Mouse (Mus musculus): ENCODE measurements around the gene Flt1. TPM values are rescaled to one million over a fixed set of nuclear protein-coding genes. Genes with fewer than 3 reads are reported as not detected.

Gene Flt1
- 1.2 and 2.1 TPM in 2 replicates for polyA plus RNA-seq (2012; rRNA removed)

GRCm38 (mm10) chr5:147725831-147726700, at the start of gene Flt1:
Gene Flt1 (minus strand): TSS chr5:147726011.

Other genes with a start within 250 kb of the Flt1 start
- 3.8 and 4.2 TPM in 2 replicates for gene Pomp, start 134.4 kb upstream of the Flt1 start, polyA plus RNA-seq (2012; rRNA removed)
- 5.3 and 7.4 TPM in 2 replicates for gene Slc46a3, start 168.8 kb upstream of the Flt1 start, polyA plus RNA-seq (2012; rRNA removed)
- gene Mtus2, start 231.3 kb upstream of the Flt1 start, polyA plus RNA-seq (2012; rRNA removed), result 2.2 and 5.9 TPM in 2 replicates